Mouse (Mus musculus): ENCODE measurements around the gene Cldn10.

DNA sequence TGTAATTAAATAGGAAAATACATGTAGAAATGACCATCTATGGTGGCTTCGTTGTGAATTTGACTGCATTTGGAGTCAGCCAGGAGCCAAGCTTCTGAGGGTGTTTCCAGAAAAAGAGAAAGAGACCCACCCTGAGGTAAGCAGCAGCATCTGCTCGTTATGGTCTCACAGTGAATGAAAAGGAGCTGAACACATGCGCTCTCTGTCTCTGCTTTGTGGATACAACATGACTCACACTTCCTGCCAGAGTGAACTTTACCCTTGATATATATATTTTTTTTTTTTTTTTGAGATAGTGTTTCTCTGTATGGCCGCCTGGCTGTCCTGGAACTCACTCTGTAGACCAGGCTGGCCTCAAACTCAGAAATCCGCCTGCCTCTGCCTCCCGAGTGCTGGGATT lies 35.6 kb downstream of the Cldn10 start:
- TF ChIP-seq POLR2A (IDR thresholded peaks at IDR 0.05; ENCODE audit: low read depth, low read length): no peak
- no peak for TF ChIP-seq CTCF (conservative IDR thresholded peaks at IDR 0.05; ENCODE audit: insufficient read depth, insufficient read length, low read depth, low read length)
